Mouse (Mus musculus) NIH3T3 (cell line): ENCODE measurements around the gene Col4a3bp.

Source experiments
- DNase-seq: peaks from one replicate; pipeline ENCODE4 v3.0.0-alpha.2; 2012; ENCODE audit warnings: low read depth

The Col4a3bp gene

DNA sequence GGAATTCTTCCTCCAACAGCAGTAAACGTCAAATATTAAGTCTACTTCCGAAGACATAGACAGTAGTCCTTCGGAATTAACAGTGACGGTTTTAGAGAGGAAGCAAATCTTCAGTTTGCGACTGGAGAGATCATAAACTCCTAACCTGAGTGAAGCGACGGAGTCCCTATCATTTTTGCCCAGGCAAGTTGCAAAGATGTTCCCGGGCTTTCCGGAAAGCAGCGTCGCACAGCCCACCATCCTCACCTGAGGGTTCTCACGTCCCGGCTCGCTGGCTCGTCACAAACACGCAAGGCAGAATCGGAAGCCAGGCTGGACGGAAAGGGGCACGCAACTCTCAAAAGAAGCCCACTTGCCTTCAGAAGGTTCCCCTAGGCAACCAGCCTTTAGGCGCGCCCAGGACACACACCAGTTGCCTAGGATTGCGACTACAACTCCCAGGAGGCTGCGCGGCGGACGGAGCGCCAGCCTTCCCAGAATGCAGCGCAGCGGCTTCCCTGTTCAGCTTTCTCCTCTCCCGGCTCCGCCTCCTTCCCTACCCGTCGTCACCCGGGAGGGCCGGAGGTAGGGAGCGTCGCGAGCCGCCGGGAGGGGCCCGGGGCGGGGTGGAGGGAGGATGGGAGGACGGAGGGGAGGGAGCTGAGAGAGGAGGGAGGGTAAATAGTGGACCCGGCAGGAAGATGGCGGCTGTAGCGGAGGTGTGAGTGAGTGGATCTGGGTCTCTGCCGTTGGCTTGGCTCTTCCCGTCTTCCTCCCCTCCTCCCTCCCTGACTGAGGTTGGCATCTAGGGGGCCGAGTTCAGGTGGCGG is at the start of gene Col4a3bp, which contains the start of gene Polk:
TSS of gene Col4a3bp (plus strand) at position 538 of the 809 bp plus-strand sequence.
TSS of gene Polk (minus strand) at position 499 of the 809 bp plus-strand sequence.
- peak; percentile 97 for DNase-seq

GRCm38 (mm10) chr13:96496630-96497029 is 45.8 kb upstream of the Col4a3bp start:
- no peak for DNase-seq

GRCm38 (mm10) chr13:96499891-96500290 is 42.5 kb upstream of the Col4a3bp start:
- DNase-seq = no peak

DNA sequence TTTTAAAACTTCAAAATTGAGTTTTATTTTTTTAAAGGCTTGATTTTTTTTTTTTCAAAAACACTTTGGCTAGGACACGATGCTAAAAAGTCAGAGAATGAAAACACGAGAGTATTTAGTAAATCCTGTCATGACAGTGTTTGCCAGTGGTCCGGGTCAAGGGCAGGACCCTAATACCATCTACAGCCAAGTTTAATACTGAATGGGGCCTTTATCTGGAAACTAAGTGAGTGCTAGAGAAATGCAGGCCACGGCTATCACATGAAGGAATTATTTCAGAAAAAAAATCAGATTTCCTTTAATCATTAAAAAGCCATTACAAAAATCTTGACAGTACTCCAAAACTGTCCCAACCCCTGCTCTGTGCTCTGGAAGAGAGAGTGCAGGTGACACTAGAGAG is 36.8 kb upstream of the Col4a3bp start:
- DNase-seq = no peak

DNA sequence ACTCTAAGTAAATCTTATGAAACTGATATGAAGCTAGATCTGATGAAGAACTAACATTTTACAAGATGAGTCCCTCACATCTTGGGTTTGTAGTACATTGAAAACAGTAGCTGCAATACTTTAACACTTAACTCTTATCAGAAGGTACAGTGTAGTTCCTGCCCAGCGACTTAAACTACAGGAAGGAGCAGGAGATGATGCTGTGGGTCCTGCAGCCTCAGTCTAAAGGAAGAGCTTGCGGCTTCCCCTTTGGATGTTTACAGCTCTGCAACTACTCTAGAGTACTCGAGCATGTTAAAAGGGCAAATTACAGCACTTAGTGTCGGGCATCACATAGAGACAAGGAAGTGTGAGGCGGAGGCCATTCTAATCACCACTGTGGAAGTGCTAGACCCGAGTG is 36.1 kb upstream of the Col4a3bp start:
- DNase-seq = no peak

GRCm38 (mm10) chr13:96507541-96507940 is 34.9 kb upstream of the Col4a3bp start:
- no peak for DNase-seq

DNA sequence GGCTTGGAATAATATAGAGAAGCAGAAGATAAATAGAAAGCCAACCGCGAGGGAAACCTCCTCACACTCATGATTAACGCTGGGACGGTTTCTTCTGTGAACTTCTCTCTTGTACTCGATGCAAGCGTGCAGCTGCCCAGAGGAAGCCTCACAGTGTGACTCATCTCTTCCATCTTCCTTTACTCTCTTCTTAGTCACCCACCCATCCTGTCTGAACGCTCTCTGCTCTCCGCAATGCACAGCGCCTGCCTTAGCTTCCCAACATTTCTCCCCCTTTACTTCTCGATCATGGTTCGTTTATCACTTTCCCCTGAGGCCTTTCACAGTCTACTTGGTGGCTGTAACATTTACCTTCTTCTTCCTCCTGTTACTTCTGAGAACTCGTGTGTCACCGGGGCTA is 31.8 kb upstream of the Col4a3bp start:
- peak; percentile 69 for DNase-seq

GRCm38 (mm10) chr13:96511262-96511661 is 31.2 kb upstream of the Col4a3bp start:
- peak; percentile 15 for DNase-seq

GRCm38 (mm10) chr13:96511893-96512292 is 30.5 kb upstream of the Col4a3bp start:
- no peak for DNase-seq

DNA sequence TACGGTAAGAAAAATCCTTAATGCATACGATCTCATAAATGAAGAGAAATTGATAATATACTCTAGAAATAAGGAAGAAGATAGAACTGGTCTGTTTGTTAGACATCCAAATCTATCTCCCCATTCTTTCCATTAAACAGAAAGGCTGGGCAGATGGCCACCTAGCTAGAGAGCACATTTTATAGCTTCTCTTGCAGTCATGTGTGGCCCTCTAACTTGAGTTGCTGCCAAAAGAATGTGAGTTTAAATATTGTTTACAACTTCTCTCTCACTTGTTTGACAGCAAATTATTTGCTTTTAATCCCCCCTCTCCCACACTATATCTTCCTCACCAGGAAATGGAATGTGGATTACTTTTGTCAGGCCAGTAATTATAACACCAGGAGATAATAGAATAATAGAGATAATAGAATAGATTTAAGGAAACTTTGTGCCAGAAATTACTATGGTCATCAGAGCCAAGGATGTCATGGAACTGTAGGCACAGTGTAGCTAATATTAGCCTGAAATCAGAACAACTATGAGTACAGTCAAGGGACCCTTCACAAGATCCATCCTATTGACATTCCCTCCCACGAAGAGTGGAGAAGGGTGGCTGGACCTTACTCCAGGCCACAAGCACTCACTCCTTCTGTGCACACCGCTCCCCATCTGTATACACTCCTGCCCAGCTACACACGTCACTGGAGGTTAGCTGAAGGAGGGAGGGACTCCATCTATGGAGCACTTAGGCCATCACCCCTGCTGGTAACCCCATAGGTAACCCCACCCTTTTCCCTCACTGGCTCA is 28.1 kb upstream of the Col4a3bp start:
- DNase-seq = no peak

DNA sequence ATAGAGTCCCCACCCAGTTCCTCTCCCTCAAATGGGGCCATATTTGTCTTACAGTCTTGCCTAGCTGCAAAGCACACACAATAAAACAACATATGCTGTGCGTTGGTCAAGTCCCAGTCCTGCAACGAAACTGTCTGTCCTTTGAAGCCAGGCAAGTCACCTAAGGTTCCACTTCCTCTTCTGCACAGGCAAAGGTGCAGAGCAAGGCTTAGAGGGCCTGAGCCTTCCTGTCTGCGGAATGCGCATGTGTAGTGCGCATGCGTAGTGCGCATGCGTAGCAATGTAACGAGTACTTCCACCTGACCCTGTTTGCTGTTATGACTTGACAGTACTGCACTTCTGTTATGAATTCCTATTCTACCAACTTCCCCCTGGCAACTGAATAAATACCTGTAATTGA is 26.2 kb upstream of the Col4a3bp start:
- DNase-seq = no peak

DNA sequence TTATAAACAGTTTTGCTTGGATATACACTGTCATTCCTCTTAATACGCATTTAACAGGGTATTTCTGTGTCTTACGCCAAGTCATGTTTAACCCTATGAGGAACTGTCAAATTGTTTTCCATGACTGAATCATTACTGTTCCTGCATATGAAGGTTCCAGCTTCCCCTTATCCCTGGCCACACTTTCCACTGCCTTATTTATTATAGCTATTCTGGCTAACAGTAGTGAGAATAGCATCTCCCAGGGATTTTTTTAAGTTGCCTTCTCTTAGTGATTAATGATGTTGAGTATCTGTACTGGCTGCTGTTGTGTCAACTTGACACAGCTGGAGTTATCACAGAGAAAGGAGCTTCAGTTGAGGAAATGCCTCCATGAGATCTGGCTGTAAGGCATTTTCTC is 25.1 kb upstream of the Col4a3bp start:
- no peak for DNase-seq

GRCm38 (mm10) chr13:96521294-96521693 is 21.1 kb upstream of the Col4a3bp start:
- no peak for DNase-seq

- DNase-seq = no peak
Observed at GRCm38 (mm10) chr13:96527022-96527421, 15.4 kb upstream of the Col4a3bp start.

DNA sequence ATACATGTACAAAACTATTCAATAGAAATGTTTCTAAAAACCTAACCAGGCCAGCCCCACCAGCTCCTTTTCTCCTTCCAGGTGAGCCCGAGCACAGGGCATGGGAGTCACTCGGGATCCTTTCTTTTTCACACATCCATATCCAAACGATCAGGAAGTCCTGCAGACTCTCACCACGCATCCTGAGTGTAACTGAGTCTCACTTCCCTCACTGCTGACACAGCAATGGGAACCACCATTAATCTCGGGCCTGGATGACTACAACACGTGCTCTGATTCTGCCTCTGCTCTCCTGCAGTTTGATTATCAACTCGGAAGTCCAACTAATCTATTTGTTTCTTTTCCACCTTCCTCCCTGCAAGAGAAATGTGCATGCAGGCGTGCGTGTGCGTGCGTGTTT is 14.6 kb upstream of the Col4a3bp start:
- DNase-seq = no peak

- DNase-seq = no peak
Observed at GRCm38 (mm10) chr13:96528776-96529175, 13.6 kb upstream of the Col4a3bp start.

DNA sequence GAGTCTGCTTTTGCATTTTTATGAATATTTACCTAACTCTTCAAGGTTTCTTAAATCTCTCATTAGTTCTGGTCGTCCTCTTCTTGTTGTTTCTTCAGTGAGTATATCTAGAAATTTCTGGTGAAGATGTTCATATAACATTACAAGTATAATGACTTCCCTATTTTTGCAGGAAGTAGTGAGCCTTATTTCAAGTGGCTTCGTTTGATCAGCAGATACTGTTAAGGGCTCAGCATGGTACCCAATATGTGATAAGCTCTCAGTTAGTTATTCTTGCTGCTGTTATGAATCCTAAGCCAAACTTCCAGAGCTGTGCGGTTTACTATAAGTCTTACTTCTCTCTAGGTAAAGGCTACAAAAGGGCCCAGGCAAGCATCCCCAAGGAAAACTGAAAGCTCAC is 12.9 kb upstream of the Col4a3bp start:
- no peak for DNase-seq

DNA sequence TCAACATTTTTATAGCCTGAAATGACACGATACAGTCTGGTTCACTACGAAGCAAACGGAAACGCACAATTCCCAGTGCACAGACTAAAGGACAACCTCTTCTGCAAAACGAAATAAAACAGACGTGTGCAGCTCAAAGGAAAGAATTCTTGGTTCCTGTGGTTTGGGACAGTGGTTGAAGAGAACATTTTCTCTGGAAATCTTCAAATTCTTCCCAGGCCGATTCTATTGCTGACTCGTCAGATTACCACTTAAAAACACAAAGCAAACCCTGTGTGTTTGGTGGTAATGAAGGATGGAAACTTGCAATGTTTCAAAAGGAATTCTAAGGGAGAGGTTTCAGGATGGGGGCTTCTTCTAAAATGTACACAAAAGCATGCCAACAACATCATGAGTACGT is 12.4 kb upstream of the Col4a3bp start:
- DNase-seq = no peak

DNA sequence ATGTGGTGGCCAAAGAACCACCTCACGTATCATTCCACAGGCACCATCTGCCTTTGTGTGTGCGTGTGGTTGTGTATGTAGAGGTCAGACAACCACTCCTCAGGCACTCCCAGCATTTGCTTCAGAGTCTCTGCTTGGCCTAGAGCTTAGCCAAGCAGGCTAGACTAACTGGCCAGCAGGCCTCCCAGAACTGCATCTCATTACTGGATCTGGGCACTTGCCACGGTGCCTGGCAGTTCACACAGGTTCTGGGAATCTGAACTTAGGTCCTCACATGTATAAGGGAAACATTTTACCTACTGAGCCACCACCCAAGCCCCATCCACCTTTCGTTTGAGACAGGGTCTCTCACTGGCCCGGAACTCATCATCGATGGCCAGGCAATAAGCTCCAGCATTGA is 10.2 kb upstream of the Col4a3bp start:
- DNase-seq = no peak

DNA sequence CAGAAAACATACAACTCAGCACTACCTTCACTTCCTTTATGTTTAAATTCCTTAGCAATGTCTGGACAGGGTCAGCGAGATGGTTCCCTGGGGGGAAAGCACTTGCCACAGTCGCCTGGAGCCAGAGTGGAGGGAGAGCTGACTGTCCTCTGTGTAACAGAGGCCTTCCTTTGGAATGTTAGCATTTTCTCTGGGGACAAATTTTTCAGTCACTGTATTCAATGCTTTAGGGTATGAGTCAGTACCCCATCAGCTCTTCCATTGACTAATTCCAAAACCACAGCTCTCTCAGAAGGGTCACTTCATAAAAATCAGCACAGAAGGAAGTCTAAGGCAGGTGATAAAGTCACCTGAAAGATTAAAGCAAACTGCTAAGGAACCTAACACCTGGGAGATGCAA is 8.7 kb upstream of the Col4a3bp start:
- peak; percentile 32 for DNase-seq

DNA sequence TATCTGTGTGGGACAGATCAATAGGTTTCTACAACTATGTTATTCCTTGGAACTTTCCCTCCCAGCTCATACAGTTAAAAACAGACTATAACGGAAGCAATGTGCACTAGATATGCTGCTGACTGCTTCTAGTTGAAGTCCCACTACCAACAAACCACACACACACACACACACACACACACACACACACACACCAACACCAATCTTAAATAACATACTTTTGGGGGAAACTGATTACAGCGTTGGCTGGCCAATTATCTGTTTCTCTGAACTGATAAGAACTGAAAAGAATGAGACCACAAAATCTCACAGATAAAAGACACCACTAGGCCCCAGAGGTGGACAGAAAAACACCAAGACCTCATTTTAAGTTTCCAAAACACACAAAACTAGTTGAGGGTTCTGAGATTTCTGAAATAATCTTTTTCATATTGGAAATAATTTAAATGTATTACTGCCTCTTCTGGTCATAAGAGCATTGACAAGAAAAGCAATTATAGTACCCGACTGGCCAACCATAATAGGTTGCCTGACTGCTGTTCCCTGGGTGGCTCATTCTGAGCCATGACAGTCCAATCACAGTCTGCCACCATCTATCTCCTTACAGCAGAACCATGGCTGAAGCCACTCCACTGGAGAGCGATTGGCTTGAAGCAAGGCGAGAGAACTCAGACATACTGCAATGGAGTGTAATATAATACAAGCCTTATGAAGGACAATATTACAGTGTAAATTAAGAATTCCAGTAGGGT is 5.4 kb upstream of the Col4a3bp start:
- no peak for DNase-seq

DNA sequence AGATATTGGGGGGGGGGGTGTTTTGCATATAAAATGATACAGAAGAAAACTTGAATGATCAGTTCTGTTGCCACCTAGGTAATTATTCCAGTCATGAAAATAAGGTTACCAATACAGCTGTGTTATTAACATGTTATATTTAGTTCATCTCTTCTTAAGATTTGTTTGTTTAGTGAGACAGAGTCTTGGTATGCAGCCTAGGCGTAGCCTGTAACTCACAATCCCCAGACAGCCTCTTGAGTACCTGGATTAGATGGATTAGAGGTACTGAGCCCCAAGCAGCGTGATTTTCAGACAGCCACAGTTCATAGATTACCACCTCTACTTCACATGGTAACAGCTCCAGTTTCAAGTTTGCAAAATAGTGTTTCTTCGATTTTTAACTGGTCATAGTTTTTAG is 4.3 kb upstream of the Col4a3bp start:
- peak; percentile 15 for DNase-seq

GRCm38 (mm10) chr13:96541381-96541780 is 1.0 kb upstream of the Col4a3bp start:
- DNase-seq = no peak
